Mouse (Mus musculus) liver, embryonic 14.5 days (tissue): ENCODE measurements around the gene Cgnl1.

ENCODE experiments used
- CTCF ChIP-seq: IDR thresholded peaks from 2 replicates; pipeline ENCODE4 v1.5.1; 2016; ENCODE audit warnings: antibody characterized with exemption, low read depth, control low read depth
- EP300 ChIP-seq: IDR thresholded peaks from 2 replicates; pipeline ENCODE4 v1.6.1; 2016; ENCODE audit warnings: antibody characterized with exemption, low read depth

- TF ChIP-seq CTCF (no peak), EP300 (no peak)
Observed at GRCm38 (mm10) chr9:71813565-71813964, 42.2 kb upstream of the Cgnl1 start.
